Mouse (Mus musculus): Measurements from ENCODE around the gene Scn2a.
"Not testable (repeated sequence)": the region's sequence is repeated elsewhere in the genome, so short reads cannot be mapped to it uniquely, and the experiment has no call there.

The Scn2a gene

DNA sequence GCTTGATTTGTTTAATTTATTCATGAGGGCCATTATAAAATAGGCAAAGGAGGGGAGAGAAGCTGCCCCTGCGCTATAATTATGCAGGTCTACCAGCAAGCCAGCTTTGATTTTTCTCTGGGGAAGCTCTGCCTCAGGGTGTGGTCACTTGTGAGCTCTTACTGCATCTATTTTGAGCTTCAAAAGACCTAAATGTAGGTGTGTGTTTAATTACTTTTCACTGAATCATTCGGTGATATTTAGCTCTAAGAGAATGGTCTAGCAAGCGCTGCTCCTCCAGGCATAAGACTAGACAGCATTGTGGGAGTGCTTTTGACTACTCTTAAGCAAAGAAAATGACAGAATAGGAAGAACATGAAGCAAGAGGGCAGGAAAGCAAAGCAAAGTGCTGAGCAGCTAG lies 80.6 kb downstream of the Scn2a start:
- no peak for DNase-seq

DNA sequence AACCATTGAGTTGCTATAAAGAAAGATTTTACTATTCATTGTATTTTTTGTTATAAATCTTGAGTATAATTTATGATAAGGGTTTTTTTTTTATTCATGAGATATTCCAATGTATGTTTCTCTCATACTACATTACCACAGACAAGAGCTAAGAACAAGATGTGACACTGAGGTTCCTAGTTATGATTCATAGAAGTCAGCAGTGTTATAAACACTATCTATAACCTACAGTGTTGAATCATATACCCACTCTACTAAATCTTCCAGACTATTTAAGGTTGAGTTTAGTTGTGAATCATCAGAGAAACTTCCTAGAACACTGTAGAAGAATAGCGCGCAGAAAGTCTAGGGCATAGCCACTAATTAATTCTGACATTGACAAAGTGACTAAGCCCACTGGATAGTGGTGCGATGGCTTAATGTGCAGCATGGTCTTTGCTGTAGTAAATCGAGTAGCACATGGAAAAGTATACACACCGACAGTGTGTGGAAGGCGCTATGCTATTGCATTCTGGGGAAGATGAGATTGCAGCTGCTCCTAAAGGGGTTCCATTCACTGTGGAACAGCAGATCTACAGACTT lies 101.7 kb downstream of the Scn2a start:
- no peak for DNase-seq

DNA sequence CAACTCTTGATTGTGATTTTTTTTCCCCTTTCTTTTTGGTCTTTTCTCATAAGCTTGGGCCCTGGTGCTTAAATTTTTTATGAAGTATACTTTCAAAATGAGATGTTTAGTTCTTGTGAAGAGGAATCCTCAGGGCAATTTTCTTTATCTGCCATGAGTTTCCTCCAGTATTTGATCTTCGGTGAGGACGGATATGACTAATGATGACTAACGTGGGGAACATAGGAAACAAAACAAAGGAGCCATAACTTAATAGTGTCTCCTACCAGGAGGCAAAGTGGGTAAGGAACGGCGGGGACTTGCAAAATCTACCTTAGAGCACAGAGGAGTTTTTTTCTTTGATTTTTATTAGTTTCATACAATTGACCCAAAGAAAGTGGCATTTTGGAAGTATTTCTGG lies 124.8 kb downstream of the Scn2a start:
- no peak for DNase-seq

DNA sequence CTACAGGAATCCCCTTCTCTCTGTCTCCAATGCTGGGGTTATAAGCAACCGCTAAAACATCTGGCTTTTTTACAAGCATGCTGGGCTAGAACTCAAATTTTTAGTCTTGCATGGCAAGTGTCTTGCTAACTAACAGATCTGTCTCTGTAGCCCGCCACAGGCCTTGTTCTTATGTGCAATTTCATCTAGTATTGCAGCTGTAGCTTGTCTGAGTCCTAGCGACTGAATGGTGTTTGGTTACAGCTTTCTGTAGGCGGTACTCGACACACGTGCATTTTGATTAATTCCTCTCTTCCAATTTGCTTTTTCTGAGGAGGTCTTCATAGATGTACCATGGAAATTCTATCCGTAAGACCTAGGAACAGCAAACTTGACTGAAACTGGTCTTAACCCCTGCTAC lies 161.9 kb downstream of the Scn2a start:
- DNase-seq, result no peak

DNA sequence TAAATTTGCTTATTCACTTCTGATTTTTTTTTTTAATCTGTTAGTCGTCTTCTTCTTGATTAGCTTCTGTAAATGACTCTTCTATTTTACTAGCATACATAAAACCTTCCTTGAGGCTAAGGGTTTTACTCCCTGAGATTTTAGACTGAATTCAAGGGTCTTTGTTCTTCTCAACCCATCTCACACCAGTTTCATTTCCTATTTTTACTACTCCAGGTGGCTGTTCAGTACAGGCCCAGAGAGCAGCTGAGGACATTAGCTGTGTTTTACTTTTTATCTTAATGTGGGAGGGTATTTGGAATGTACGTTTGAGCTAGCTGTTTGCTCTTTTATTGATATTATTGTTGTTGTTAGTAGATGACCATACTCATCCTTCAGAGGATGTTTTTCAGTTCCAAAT lies 162.8 kb downstream of the Scn2a start:
- no peak for DNase-seq

DNA sequence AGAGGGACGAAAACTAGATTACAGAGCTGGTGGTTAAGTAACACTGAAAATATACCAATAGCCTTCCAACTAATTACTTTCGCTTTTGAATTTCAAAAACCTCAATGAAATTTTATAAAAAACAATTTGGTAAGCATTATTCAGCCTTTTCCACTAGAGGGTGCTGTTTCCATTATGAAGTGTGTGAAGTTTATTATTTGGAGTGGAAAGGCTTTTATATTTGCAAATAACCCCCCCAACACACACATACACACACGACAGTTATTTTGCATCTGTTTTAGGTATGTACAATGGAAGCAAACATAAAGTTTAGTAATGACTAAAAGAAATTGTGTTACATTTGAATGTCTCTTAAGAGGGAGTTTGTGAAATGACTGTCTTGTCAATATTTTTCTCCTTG lies 171.9 kb downstream of the Scn2a start:
- no peak for DNase-seq

DNA sequence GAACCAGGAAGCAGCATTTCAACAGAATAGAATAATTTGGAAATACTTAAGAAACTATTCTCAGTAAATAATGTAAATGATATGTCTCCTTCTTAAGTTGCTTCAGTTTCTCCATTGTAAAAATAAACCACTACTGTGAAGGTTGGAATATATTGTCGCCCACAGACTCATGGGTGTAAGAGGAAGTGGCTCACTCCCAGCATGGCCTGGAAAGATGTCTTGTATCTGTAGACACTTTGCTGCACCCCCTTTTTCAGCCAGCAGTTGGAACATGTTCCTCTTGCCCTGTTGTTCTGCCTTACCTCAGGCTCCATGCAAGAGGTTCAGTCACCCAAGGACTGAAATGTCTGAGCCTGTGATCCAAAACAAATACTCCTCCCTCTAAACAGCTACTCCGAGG lies 173.0 kb downstream of the Scn2a start:
- no peak for DNase-seq

DNA sequence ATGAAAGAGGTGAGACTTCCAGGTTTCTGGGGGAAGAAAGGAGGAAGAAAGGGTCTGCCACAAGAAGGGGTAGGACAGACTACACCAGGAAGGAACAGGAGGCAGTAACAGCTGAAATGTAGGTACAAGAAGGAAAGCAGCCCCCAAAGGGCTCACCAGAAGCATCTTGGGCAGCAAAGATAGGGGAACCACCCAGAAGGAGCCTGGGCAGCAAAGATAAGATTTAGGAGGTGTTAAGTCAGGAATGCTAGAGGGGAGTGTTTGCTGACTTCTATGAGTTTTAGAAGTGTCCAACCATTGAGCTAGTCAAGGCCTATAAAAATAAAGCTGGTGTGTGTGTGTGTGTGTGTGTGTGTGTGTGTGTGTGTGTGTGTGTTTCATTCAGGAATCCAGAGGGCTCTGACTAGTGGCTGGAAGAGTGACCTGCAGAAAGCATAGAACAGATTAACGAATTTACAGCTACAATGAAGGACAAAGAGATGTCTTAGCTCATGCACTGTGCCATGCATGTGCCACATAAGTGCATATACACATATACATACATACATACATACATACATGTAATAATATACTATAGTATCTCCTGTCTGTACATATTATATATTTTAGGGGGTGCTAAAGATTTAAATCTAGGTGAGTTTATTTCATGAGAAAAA lies 180.6 kb downstream of the Scn2a start:
- no peak for DNase-seq

DNA sequence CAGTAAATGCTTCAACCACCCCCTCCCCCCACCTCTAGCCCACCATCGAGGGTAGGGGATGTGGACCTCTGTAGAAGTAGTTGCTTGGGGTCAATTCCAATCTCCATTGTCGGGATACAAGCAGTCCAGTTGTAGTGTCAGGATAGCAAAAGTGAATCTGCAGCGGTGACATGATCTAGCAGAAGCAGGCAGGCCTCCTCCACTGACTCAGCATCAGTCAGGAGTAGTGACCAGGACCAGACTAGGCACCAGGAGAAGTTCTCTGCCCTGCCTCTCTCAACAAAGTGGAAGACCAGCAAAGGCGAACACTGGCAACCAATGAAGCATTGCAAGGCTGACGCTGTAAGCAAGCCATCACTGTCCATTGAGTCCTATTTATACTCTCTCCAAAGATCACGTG lies 186.0 kb downstream of the Scn2a start:
- no peak for DNase-seq

DNA sequence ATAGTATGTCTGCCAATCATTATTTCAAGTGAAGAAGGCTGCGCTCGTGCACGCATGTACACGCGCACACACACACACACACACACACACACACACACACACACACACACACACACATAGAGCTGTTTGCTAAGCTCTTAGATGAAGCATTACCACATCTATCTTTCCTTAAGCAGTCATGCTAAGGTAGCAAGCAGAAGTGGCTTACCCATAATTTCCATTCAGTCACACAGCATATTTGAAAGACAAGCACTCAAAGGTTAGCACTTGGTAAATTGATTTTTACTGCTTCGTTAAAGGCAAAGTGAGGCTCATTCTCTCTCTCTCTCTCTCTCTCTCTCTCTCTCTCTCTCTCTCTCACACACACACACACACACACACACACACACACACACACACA lies 190.6 kb downstream of the Scn2a start:
- not testable (repeated sequence) for DNase-seq
